Mouse (Mus musculus) liver, embryonic 14.5 days (tissue): ENCODE measurements around the gene Capg. TPM values are rescaled to one million over a fixed set of nuclear protein-coding genes. Genes with fewer than 3 reads are reported as not detected.
A peak's percentile ranks its signal among the peaks of the same experiment; 100 is the strongest.

Experiments
- ATAC-seq: fragments of 200-750 bp; cut with Nextera tagmentation; 2 replicates; pipeline ENCODE4 v1.8.0; 2017; ENCODE audit warnings: moderate number of reproducible peaks, mild to moderate bottlenecking, moderate library complexity; ENCODE audit not compliant: insufficient read depth
- DNase-seq, 3 experiments: peaks; one replicate each; pipeline ENCODE4 v3.0.0-alpha.2; 2012 to 2013; ENCODE audit warnings: low read depth in 3 of 3, low spot score in 3 of 3
- H3K27ac ChIP-seq: fragments of 300-500 bp; sonication (generic); 2 replicates; pipeline ENCODE4 v1.5.1; 2014; ENCODE audit warnings: moderate library complexity, mild to moderate bottlenecking, control low read depth, inconsistent platforms
- H3K27me3 ChIP-seq: fragments of 300-500 bp; sonication (generic); 2 replicates; pipeline ENCODE4 v1.6.1; 2014; ENCODE audit warnings: mild to moderate bottlenecking, low read length, moderate library complexity; ENCODE audit not compliant: control insufficient read depth, insufficient read depth
- H3K36me3 ChIP-seq: fragments of 300-500 bp; sonication (generic); replicated peaks from 2 replicates; pipeline ENCODE4 v1.6.1; 2014; ENCODE audit warnings: low read depth; ENCODE audit not compliant: control insufficient read depth, insufficient read depth
- H3K4me1 ChIP-seq, 2 experiments: fragments of 200-500 bp in 1 of 2; fragments of 300-500 bp in 1 of 2; sonication (generic) in 1 of 2; replicated peaks; 2 replicates each; pipeline ENCODE4 v1.6.1; 2012 to 2014; ENCODE audit warnings: antibody characterized with exemption in 1 of 2, inconsistent platforms in 1 of 2, low read length in 1 of 2; ENCODE audit not compliant: control insufficient read depth in 2 of 2, insufficient read depth in 2 of 2
- H3K4me2 ChIP-seq: fragments of 300-500 bp; sonication (generic); 2 replicates; pipeline ENCODE4 v1.6.1; 2014; ENCODE audit warnings: low read depth, mild to moderate bottlenecking, control low read depth, moderate library complexity
- H3K4me3 ChIP-seq, 2 experiments: fragments of 200-500 bp in 1 of 2; fragments of 300-500 bp in 1 of 2; sonication (generic) in 1 of 2; 2 replicates each; pipeline ENCODE4 v1.5.1; 2012 to 2014; ENCODE audit warnings: low read depth in 2 of 2, low read length in 2 of 2, mild to moderate bottlenecking in 2 of 2, control low read depth in 1 of 2, inconsistent platforms in 1 of 2, moderate library complexity in 1 of 2; ENCODE audit not compliant: insufficient read depth in 1 of 2
- H3K9ac ChIP-seq: fragments of 300-500 bp; sonication (generic); replicated peaks from 2 replicates; pipeline ENCODE4 v1.6.1; 2014; ENCODE audit warnings: mild to moderate bottlenecking, control low read depth, moderate library complexity
- H3K9me3 ChIP-seq: fragments of 300-500 bp; sonication (generic); 2 replicates; pipeline ENCODE4 v1.6.1; 2016; ENCODE audit warnings: low read length, mixed read lengths; ENCODE audit not compliant: control insufficient read depth
- CTCF ChIP-seq: IDR thresholded peaks from 2 replicates; pipeline ENCODE4 v1.5.1; 2016; ENCODE audit warnings: antibody characterized with exemption, low read depth, control low read depth
- EP300 ChIP-seq: IDR thresholded peaks from 2 replicates; pipeline ENCODE4 v1.6.1; 2016; ENCODE audit warnings: antibody characterized with exemption, low read depth
- WGBS: fragments of 180-500 bp; shearing (Covaris S2); extraction: QIAGEN DNeasy Blood & Tissue Kit; methylation state at CpG from one replicate; pipeline ENCODE4 v1.1.7; 2014; ENCODE audit not compliant: insufficient replicate concordance; 5-methylcytosine and 5-hydroxymethylcytosine counted together
- polyA plus RNA-seq, 2 experiments: library from polyadenylated mRNA; depleted of rRNA in 1 of 2; stranded (reverse) in 1 of 2; unstranded in 1 of 2; fragments of >200 nt; fragmentation: Nextera tagmentation in 1 of 2; extraction: Ambion mirVana in 1 of 2; gene quantifications; 2 replicates each; pipeline versions ENCODE4 v1.2.1 to v1.2.3; 2012 to 2014

The Capg gene
- polyA plus RNA-seq (2012; rRNA removed), result 6.6 and 6.7 TPM in 2 replicates
- polyA plus RNA-seq (2014; fragmentation: Nextera tagmentation; extraction: Ambion mirVana), result 11.9 and 14.8 TPM in 2 replicates

- peak in 1 of 3 experiments; percentile 29 for DNase-seq
- peak; percentile 43; the same call in 1 of the 2 replicates for ATAC-seq
- Histone ChIP-seq H3K4me1 (peaks cover 5 to 16% of the 10 kb centered on the region in 2 experiments), H3K27ac (no peak within 1 kb of the TSS), H3K4me2 (peak within 1 kb of the TSS; percentile 74), H3K4me3 (peak within 1 kb of the TSS; percentile 47 to 60), H3K27me3 (no peaks in the 10 kb centered on the region), H3K9me3 (no peaks in the 10 kb centered on the region), H3K36me3 (no peaks in the 10 kb centered on the region), H3K9ac (peak within 1 kb of the TSS; percentile 59)
- WGBS, result 1% methylated on average over 23 of the region's 23 CpGs
- TF ChIP-seq EP300 (no peak), CTCF (no peak)
Measured at GRCm38 (mm10) chr6:72544283-72544987, at the start of gene Capg. Capg (plus strand) TSS chr6:72544391.

- Histone ChIP-seq H3K4me3 (no peak overlapping the region), H3K27ac (no peak overlapping the region), H3K4me1 (no peaks in the 10 kb centered on the region), H3K9me3 (no peaks in the 10 kb centered on the region), H3K9ac (no peak overlapping the region), H3K36me3 (no peaks in the 10 kb centered on the region), H3K27me3 (no peaks in the 10 kb centered on the region), H3K4me2 (no peak overlapping the region)
- no peak for TF ChIP-seq CTCF
- TF ChIP-seq EP300, result no peak
- no peak for ATAC-seq
- no peak for DNase-seq
- WGBS, result 57% methylated on average over 5 of the region's 5 CpGs
Measured at GRCm38 (mm10) chr6:72498950-72499349, 45.2 kb upstream of the Capg start.

GRCm38 (mm10) chr6:72503309-72503708, 40.9 kb upstream of the Capg start:
- H3K9me3 ChIP-seq, result no peaks in the 10 kb centered on the region
- H3K4me2 ChIP-seq, result no peak overlapping the region
- no peaks in the 10 kb centered on the region for H3K4me1 ChIP-seq
- ATAC-seq (no peak), DNase-seq (no peak)
- no peaks in the 10 kb centered on the region for H3K36me3 ChIP-seq
- no peaks in the 10 kb centered on the region for H3K27me3 ChIP-seq
- TF ChIP-seq EP300 (no peak), CTCF (no peak)
- no peak overlapping the region for H3K27ac ChIP-seq
- H3K9ac ChIP-seq, result no peak overlapping the region
- H3K4me3 ChIP-seq, result no peak overlapping the region

GRCm38 (mm10) chr6:72503939-72504338, 40.3 kb upstream of the Capg start:
- no peaks in the 10 kb centered on the region for H3K27me3 ChIP-seq
- no peaks in the 10 kb centered on the region for H3K36me3 ChIP-seq
- no peak overlapping the region for H3K4me2 ChIP-seq
- H3K9ac ChIP-seq, result no peak overlapping the region
- H3K9me3 ChIP-seq, result no peaks in the 10 kb centered on the region
- no peaks in the 10 kb centered on the region for H3K4me1 ChIP-seq
- no peak overlapping the region for H3K27ac ChIP-seq
- ATAC-seq, result no peak
- no peak overlapping the region for H3K4me3 ChIP-seq
- TF ChIP-seq CTCF, result no peak
- no peak for TF ChIP-seq EP300
- DNase-seq, result no peak
- whole genome bisulfite sequencing, result 67% methylated on average over 2 of the region's 2 CpGs

GRCm38 (mm10) chr6:72506104-72506503, 38.1 kb upstream of the Capg start:
- Histone ChIP-seq H3K9ac (no peak overlapping the region), H3K27ac (no peak overlapping the region), H3K9me3 (no peaks in the 10 kb centered on the region), H3K36me3 (no peaks in the 10 kb centered on the region), H3K4me3 (no peak overlapping the region), H3K4me1 (0 out of 4 replicates have a peak, but pooled peaks cover 0 to 4% of the 10 kb centered on the region in 2 experiments), H3K4me2 (no peak overlapping the region), H3K27me3 (no peaks in the 10 kb centered on the region)
- TF ChIP-seq EP300, result no peak
- TF ChIP-seq CTCF, result no peak
- DNase-seq (no peak), ATAC-seq (no peak)
- WGBS, result 68% methylated on average over 1 of the region's 1 CpGs
